Mouse (Mus musculus) brain, embryonic 18.5 days (tissue): Measurements from ENCODE around the gene Lrrc71.

Source experiments
- DNase-seq: peaks from one replicate; pipeline ENCODE4 v3.0.0-alpha.2; 2012; ENCODE audit warnings: low read depth, low spot score

The Lrrc71 gene

DNA sequence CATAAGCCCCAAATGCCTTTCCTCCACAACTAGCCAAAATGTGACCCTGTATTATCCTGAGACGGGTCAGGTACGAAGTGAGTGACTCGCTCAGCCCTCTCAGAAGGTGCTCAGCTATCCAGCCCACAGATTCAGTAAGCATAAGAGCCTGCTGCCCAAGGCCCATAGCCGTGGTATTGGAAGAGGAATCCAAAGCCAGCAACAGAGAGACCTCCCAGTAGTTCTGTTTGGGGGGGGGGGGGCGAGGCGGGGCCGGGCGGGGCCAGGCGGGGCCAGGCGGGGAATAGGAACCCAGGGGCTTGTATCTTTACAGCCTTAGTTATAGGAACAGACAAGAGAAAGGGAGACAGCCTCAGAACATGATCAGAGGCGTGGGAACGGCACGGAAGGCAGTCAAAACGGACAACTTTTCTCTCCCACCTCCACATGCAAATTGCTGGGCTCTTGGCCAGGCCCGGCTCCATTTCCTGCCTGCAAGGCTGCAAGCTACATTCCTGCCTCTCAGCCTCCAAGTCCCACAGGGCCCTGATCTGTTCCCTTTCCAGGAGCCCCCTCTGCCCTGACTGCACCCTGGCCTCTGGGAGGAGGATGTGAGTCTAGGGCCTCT lies 15.4 kb upstream of the Lrrc71 start:
- DNase-seq, result no peak

DNA sequence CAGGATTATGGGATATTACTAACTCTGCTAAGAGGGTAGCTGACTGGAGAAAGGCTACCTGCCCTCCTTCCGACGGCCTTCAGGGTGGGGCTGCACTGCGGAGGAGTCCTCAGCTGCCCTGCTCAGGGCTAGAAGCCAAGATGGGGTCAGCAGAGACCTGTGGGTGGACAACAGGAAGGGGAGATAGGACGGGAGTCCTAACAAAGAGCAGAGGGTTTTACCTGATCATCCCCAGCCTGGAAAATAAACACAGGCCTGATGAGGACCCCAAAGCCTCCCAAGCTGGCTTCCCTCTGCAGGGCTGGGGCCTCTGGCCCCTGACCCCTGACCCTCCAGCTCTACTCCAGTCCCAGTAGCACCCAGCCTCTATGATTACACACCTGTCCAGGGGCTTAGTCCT lies 14.8 kb upstream of the Lrrc71 start:
- no peak for DNase-seq

DNA sequence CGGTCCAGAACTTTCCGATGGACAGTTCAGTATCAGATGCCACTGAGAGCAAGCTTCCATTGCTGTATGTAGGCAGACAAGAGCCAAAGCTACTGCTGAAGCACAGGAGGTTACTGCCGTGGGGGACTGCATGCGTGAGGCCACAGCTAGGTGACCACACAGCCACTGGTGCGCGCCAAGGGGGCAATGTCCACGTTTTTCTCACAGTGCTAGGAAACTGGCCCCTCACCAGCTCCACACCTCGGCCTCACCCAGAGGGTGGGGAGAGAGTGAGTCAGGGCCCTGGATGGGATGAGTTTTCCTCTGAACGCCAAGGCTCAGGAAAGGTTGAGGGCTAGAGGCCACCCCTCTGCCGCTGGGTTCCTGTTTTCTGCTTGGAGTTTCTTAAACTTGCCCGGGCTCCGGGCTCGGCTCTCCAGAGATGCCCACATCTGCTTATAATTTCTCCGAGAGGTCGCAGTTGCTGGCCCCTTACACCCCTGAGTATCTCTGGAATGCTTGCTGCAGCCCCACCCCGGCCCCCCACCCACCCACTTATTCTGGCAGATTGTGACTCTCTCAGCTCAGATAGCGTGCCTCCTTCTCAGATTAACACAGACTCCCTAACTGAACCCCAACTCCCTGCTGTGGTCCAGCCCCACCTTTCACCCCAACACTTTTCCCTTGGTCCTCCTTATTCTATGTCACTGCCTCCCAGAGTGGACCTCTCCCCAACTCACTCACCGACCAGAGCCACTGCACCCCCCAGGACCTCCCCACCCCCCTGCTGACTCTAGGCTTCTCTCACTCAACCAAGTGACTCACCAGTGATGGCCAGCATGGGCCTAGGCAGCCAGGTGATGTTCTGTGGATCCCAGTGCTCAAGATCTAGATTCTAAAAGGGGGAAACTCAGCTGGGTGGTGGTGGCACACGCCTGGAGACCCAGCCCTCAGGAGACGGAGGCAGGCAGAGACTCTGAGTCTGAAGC lies 13.3 kb upstream of the Lrrc71 start:
- no peak for DNase-seq

- no peak for DNase-seq
These were observed 10.2 kb upstream of the Lrrc71 start for GRCm38 (mm10) chr3:87758641-87759040.

- no peak for DNase-seq
These were observed 8.1 kb upstream of the Lrrc71 start for GRCm38 (mm10) chr3:87756488-87756887.

DNA sequence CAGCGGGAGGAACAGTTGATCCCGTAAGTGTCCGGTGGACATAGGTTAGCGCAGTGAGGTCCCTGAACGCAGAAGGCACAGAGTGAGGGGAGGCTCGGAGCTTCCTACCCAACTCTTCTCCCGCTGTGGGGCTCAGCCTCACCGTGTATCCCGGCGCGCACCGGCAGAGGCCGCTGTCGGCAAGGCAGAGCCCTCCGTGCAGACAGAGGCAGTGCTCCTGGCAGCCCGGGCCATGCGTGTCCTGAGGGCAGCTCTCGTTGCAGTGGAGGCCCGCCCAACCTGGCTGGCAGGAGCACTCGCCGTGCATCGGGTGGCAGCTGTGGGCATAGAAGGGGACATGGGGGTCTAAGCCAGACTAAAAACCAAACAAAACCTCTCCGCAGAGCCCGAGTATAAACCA lies 7.5 kb upstream of the Lrrc71 start:
- peak; percentile 26 for DNase-seq

DNA sequence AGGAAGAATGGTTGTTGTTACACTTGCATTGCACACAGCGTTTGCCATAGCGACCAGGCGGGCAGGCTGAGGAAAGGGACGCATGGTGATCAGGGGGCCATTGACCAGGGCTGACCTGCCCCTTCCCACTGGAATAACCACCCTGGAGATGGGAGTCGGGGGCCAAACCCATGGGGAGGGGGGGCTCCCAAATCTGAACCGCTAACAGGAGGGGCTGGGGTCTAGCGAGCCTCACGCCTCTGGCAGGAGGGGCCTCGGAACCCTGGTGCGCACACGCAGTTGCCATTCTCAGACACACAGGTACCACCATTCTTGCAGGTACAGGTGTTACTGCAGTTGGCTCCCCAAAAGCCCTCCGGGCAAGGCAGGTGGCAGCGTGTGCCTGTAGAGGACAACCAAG lies 5.4 kb upstream of the Lrrc71 start:
- DNase-seq, result no peak

DNA sequence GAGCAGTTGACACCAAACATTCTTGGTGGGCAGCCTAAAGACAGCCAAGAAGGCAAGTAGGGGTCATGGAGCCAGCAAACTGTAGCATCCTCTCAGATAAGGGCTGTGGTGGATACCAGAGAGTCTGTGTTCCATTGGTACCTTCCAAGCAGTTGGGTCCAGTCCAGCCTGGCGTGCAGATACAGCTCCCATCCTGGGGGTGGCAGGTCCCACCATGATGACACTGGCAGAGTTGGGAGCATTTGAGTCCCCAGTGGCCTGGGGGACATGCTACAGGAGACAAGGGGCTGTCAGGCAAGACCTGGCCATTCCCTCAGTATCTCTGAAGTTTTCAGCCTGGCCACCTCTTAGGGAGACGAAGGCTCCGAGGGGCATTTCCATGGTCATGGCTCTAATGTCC lies 4.1 kb upstream of the Lrrc71 start:
- DNase-seq, result no peak

GRCm38 (mm10) chr3:87749977-87750376 lies 1.6 kb upstream of the Lrrc71 start:
- DNase-seq, result no peak

GRCm38 (mm10) chr3:87749036-87749435 lies 611 bp upstream of the Lrrc71 start:
- no peak for DNase-seq

DNA sequence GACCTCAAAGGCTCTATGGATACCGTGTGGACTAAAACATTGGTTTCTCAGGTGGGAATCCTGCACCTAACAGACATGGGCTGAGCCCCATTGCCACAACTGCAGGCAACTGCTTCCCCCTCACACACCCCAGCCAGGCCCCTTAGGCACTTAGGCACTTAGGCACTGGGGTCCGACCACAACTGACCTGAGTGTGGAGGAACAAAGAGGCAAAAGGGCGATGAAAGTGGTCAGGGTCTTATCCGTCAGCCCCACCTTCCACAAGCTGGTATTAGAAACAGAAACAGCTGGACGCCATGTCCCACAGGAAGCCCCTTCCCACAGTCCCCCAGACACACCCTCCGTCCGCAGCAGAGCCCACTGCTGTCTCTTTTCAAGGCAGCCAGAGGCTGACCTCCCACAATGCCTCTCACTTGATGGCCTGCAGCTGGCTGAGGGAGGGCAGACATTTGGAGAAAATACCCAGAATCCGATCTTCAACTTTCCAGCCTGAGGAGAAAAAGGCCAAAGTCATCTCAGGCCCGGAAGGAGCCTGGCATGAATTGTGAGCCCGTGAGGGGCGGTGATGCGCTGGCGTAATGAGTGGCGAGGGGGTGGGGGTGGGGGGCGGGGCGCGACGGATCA lies 3.3 kb downstream of the Lrrc71 start:
- no peak for DNase-seq

- no peak for DNase-seq
These were observed 4.5 kb downstream of the Lrrc71 start for GRCm38 (mm10) chr3:87743927-87744326.

DNA sequence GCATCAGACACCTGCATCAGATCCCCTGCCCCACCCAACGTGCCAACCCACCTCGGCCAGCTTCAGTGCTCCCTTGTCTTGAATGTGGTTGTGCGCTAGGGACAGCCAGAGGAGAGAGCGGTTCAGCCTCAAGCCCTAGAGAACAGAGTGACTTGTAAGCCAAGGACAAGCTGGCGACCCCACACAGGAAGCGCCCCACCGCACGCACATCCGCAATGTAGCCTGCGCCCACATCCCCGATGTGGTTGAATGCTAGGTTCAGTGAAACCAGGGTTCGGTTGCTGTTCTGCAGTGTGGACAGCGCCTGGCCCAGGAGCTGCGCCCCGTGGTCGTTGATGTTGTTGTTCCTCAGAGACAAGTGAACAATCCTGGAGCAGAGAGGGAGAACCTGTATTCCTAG lies 5.7 kb downstream of the Lrrc71 start:
- no peak for DNase-seq

GRCm38 (mm10) chr3:87742013-87742412 lies 6.4 kb downstream of the Lrrc71 start:
- no peak for DNase-seq

DNA sequence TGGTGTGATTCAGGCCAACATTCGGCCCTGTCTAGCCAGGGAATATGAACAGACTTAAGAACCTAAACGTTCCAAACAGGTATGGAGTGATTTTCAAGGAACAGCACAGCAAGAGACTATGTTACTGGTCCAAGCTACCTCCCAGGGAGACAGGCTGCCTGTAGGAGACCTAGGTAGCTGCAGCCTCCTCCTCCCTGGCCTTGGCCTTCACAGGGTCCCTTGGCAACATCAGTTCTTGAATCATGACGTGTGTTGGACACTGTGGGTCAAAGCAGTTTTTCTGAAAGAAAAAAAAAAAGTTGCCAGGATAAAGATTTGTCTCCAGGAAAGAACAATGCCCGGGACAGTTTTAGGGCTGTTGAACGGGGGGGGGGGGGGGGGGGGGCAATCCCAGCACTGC lies 9.5 kb downstream of the Lrrc71 start:
- no peak for DNase-seq

DNA sequence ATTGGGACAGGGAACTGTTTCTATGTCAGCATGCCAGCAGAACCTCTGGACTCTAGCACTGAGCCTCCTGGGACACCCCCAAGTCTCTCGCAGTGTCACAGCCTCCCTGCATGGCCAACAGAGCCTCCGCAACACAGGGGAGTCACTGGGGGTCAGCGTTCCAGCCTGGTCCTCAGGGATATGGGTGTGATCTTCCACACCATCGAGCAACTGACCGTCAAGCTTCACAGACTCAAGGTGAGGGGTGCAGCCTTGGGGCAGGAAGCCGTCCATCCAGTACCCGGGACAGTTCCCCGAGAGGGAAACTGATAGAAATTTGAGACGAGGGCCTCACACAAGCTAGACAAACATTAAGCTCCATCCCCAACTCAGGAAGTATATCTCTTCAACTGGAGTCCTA lies 13.1 kb downstream of the Lrrc71 start:
- no peak for DNase-seq

- no peak for DNase-seq
These were observed 14.3 kb downstream of the Lrrc71 start for GRCm38 (mm10) chr3:87733984-87734761.

DNA sequence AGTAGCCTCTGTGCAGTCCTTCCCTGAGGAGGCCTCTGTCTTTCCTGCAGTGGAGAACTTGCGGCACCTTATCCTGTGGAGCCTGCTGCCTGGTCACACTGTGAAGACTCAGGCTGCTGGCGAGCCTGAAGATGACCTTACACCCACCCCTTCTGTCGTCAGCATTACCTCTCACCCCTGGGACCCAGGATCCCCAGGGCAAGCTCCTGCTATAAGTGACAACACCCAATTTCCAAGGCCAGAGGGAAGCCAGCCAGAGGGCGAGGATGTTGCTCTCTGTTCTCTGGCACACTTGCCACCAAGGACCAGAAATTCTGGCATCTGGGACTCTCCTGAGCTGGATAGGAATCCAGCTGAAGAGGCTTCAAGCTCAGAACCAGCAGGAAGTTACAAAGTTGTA lies 15.3 kb downstream of the Lrrc71 start:
- no peak for DNase-seq

- DNase-seq, result no peak
These were observed 19.7 kb downstream of the Lrrc71 start for GRCm38 (mm10) chr3:87728696-87729095.

DNA sequence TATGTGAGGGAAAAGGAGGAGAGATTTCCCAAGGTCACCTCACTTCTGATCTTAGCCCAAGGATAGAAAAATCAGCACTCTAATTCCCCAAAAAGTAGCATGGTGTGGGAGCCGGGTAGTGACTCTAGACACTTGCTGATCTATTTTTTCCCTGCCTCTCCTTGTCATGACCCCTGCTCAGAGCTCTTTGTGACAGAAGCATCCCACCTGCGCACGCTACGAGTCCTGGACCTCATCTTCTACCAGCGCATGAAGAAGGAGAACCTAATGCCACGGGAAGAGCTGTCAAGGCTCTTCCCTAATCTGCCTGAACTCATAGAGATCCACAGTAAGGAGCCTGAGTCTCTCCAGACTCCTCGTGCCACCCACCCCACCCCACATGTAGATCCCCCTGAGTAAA lies 22.2 kb downstream of the Lrrc71 start:
- DNase-seq, result no peak

- no peak for DNase-seq
These were observed 22.8 kb downstream of the Lrrc71 start for GRCm38 (mm10) chr3:87725396-87726160.
